24 mouse cellular contexts compared by ENCODE assay signal in genomic region chr1:91525838-91526237, GRCm38 (mm10). TPM values are rescaled to one million over a fixed set of nuclear protein-coding genes. Genes with fewer than 3 reads are reported as not detected.
DNase-seq lines count a peak whose midpoint lies in the region; ATAC-seq and TF ChIP-seq lines count a peak whose summit lies in the region.
"Had no signal": no experiment of that assay in that cellular context is flagged by ENCODE, and none has a peak within 500 bp of the region (broad histone marks: within the 10 kb centered on the region; RNA-seq: fewer than 3 reads in every experiment).

No protein-coding gene starts in this region.

- 92% methylated on average over 14 of the region's 14 CpGs for WGBS in heart, embryonic 12.5 days
- 59% methylated on average over 14 of the region's 14 CpGs for WGBS in hindbrain, postnatal 0 days
- 72% methylated on average over 14 of the region's 14 CpGs for WGBS in hindbrain, embryonic 14.5 days

- DNase-seq in cerebellum, postnatal 10 days, result peak; percentile 69 to 83
- no peak for DNase-seq in cerebellum, adult 18-20 months
- peak; percentile 13 to 15 for DNase-seq in heart, adult 9 months (ENCODE audit: low spot score in 2 of 2)
- peak; percentile 76 for DNase-seq in hindbrain, postnatal 0 days (ENCODE audit: low spot score)
- no peak for DNase-seq in hindbrain, embryonic 14.5 days (ENCODE audit: low spot score)
- DNase-seq in right cerebral cortex, postnatal 10 days (ENCODE audit: low spot score in 2 of 2), result peak; percentile 43 to 47
- DNase-seq in right cerebral cortex, postnatal 14 days, result no peak
- DNase-seq: adrenal gland, adult 8-10 months; cerebellum, adult 8-10 months; kidney, adult 9 months; layer of hippocampus, adult 9-11 months; lung, embryonic 14.5 days; retina, postnatal 1 day had no signal

- no peak for TF ChIP-seq CTCF in hindbrain, postnatal 0 days (IDR thresholded peaks at IDR 0.05; ENCODE audit: low read depth)

- no peaks in the 10 kb centered on the region for H3K4me1 ChIP-seq in heart, embryonic 12.5 days (replicated peaks)
- H3K4me1 ChIP-seq in hindbrain, postnatal 0 days (ENCODE audit: insufficient read depth, low read length), result no peaks in the 10 kb centered on the region
- H3K4me1 ChIP-seq in hindbrain, embryonic 14.5 days (replicated peaks; ENCODE audit: control insufficient read depth, insufficient read depth, low read length), result no peaks in the 10 kb centered on the region
- H3K4me1 ChIP-seq: embryonic facial prominence, embryonic 10.5 days; forebrain, embryonic 15.5 days; hindbrain, embryonic 15.5 days; midbrain, embryonic 15.5 days; neural tube, embryonic 13.5 days had no signal

- H3K9me3 ChIP-seq in heart, embryonic 12.5 days (replicated peaks), result no peaks in the 10 kb centered on the region
- H3K9me3 ChIP-seq in hindbrain, postnatal 0 days (ENCODE audit: low read length), result no peaks in the 10 kb centered on the region
- no peaks in the 10 kb centered on the region for H3K9me3 ChIP-seq in hindbrain, embryonic 14.5 days (ENCODE audit: control insufficient read depth, low read length)
- H3K9me3 ChIP-seq: embryonic facial prominence, embryonic 10.5 days; forebrain, embryonic 15.5 days; hindbrain, embryonic 15.5 days; limb, embryonic 15.5 days; midbrain, embryonic 15.5 days; neural tube, embryonic 13.5 days had no signal

- peaks cover 62% of the 10 kb centered on the region for H3K36me3 ChIP-seq in heart, embryonic 12.5 days
- peaks cover 38% of the 10 kb centered on the region; the same call in 1 of the 2 replicates for H3K36me3 ChIP-seq in hindbrain, postnatal 0 days (ENCODE audit: insufficient read depth, low read length)
- peaks cover 63% of the 10 kb centered on the region for H3K36me3 ChIP-seq in hindbrain, embryonic 14.5 days (replicated peaks; ENCODE audit: control insufficient read depth, insufficient read depth)

- no peak overlapping the region for H3K27ac ChIP-seq in heart, embryonic 12.5 days (ENCODE audit: poor library complexity, severe bottlenecking)
- no peak overlapping the region for H3K27ac ChIP-seq in hindbrain, postnatal 0 days
- H3K27ac ChIP-seq in hindbrain, embryonic 14.5 days, result no peak overlapping the region
- H3K27ac ChIP-seq: embryonic facial prominence, embryonic 10.5 days; forebrain, embryonic 15.5 days; hindbrain, embryonic 15.5 days; limb, embryonic 15.5 days; liver, embryonic 14.5 days; midbrain, embryonic 15.5 days; neural tube, embryonic 13.5 days had no signal

- no peak overlapping the region; the same call in 1 of the 2 replicates for H3K9ac ChIP-seq in heart, embryonic 12.5 days
- no peak overlapping the region for H3K9ac ChIP-seq in hindbrain, postnatal 0 days (replicated peaks; ENCODE audit: low read length)
- H3K9ac ChIP-seq in hindbrain, embryonic 14.5 days, result no peak overlapping the region
- H3K9ac ChIP-seq: forebrain, embryonic 15.5 days; hindbrain, embryonic 15.5 days; limb, embryonic 15.5 days; liver, embryonic 14.5 days; lung, embryonic 14.5 days; midbrain, embryonic 15.5 days; neural tube, embryonic 13.5 days had no signal

- H3K4me2 ChIP-seq in heart, embryonic 12.5 days, result no peak overlapping the region
- no peak overlapping the region for H3K4me2 ChIP-seq in hindbrain, postnatal 0 days (ENCODE audit: low read depth, low read length)
- H3K4me2 ChIP-seq in hindbrain, embryonic 14.5 days (replicated peaks), result no peak overlapping the region
- H3K4me2 ChIP-seq: forebrain, embryonic 15.5 days; hindbrain, embryonic 15.5 days; limb, embryonic 15.5 days; lung, embryonic 14.5 days; midbrain, embryonic 15.5 days; neural tube, embryonic 13.5 days had no signal

- no peak overlapping the region for H3K4me3 ChIP-seq in heart, embryonic 12.5 days
- H3K4me3 ChIP-seq in hindbrain, postnatal 0 days (ENCODE audit: low read length), result no peak overlapping the region
- H3K4me3 ChIP-seq in hindbrain, embryonic 14.5 days (replicated peaks; ENCODE audit: low read length), result no peak overlapping the region
- H3K4me3 ChIP-seq: embryonic facial prominence, embryonic 10.5 days; forebrain, embryonic 15.5 days; hindbrain, embryonic 15.5 days; limb, embryonic 15.5 days; midbrain, embryonic 15.5 days; myocyte; neural tube, embryonic 13.5 days had no signal

- H3K27me3 ChIP-seq in heart, embryonic 12.5 days (replicated peaks), result no peaks in the 10 kb centered on the region
- no peaks in the 10 kb centered on the region for H3K27me3 ChIP-seq in hindbrain, postnatal 0 days (ENCODE audit: insufficient read depth, low read length)
- H3K27me3 ChIP-seq in hindbrain, embryonic 14.5 days (ENCODE audit: control insufficient read depth, insufficient read depth, low read length), result no peaks in the 10 kb centered on the region
- H3K27me3 ChIP-seq: forebrain, embryonic 15.5 days; hindbrain, embryonic 15.5 days; limb, embryonic 15.5 days; midbrain, embryonic 15.5 days; neural tube, embryonic 13.5 days had no signal

- ATAC-seq in heart, embryonic 12.5 days (ENCODE audit: insufficient number of reproducible peaks, low FRiP score), result no peak
- peak; percentile 87 for ATAC-seq in hindbrain, postnatal 0 days
- ATAC-seq in hindbrain, embryonic 14.5 days (ENCODE audit: low FRiP score), result no peak; the same call in 1 of the 2 replicates
- ATAC-seq: activated CD4-positive, CD25-positive, alpha-beta regulatory T cell, adult 4 months; forebrain, embryonic 15.5 days; intestine, embryonic 16.5 days; midbrain, embryonic 15.5 days had no signal

RNA-seq across cellular contexts. Expression of gene Asb1, which starts 14.5 kb away (rescaled TPM):
- polyA plus RNA-seq in heart, embryonic 12.5 days (2016; fragmentation: Nextera tagmentation; extraction: Ambion mirVana), result 11.0 and 12.3 TPM in 2 replicates
- total RNA-seq in hindbrain, postnatal 0 days (2014; rRNA removed), result 35.2 and 41.9 TPM in 2 replicates
- 9.5 and 10.2 TPM in 2 replicates for polyA plus RNA-seq in hindbrain, postnatal 0 days (2015; fragmentation: Nextera tagmentation; extraction: Ambion mirVana)
- 15.7 and 16.7 TPM in 2 replicates for polyA plus RNA-seq in hindbrain, embryonic 14.5 days (2014; fragmentation: Nextera tagmentation; extraction: Ambion mirVana)

RNA-seq across cellular contexts. Expression of gene Traf3ip1, which starts 31.4 kb away (rescaled TPM):
- polyA plus RNA-seq in heart, embryonic 12.5 days (2016; fragmentation: Nextera tagmentation; extraction: Ambion mirVana), result 4.8 and 6.0 TPM in 2 replicates
- total RNA-seq in hindbrain, postnatal 0 days (2014; rRNA removed), result 10.3 and 11.7 TPM in 2 replicates
- 7.4 and 8.1 TPM in 2 replicates for polyA plus RNA-seq in hindbrain, postnatal 0 days (2015; fragmentation: Nextera tagmentation; extraction: Ambion mirVana)
- polyA plus RNA-seq in hindbrain, embryonic 14.5 days (2014; fragmentation: Nextera tagmentation; extraction: Ambion mirVana), result 6.5 and 7.6 TPM in 2 replicates

Comparison
In these comparisons a context has a peak if more than half of its experiments do, and no peak if none do; other contexts are left out.
1. DNase-seq: peak in cerebellum, postnatal 10 days (2 of 2), heart, adult 9 months (2 of 2), hindbrain, postnatal 0 days (single experiment) and right cerebral cortex, postnatal 10 days (2 of 2); none in cerebellum, adult 18-20 months (0 of 2), hindbrain, embryonic 14.5 days (single experiment) and right cerebral cortex, postnatal 14 days (single experiment).